Mouse (Mus musculus): ENCODE measurements at regions not wholly inside any gene's neighbourhood (a gene's known extent, or its start where the extent isn't known, plus 50 kb on each side); places are given as distances from the start of the nearest gene placed in this dataset.
"Not testable (repeated sequence)": the region's sequence is repeated elsewhere in the genome, so short reads cannot be mapped to it uniquely, and the experiment has no call there.

DNA sequence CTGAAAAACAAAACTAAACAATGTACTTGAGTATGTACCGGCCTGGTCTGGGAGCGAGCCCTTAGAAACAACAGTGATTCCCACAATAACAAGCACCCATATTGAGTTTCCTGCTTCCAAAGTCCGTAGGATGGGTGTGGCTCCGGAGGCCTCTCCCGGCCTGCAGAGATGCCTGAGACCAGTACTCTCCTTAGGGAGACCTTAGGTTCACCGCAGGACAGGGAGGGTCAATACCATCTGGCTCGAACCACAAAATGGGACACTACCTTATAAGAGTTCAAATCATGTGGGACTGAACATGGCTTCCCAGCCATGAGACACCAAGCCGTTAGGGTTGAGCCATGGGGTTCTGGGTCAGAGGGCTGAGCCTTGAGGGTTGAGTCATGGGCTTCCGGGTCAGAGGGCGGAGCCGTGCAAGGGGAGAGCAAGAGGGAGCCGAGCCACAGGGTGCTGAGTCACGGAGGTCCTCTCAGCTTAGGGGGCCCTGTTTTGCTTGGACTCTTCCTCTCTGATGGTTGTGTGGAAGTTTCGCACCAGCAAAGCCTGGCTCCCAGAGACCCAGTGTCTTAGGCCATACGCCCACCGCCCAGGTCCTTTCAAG is 201.8 kb downstream of the Tcp10c start:
- H3K27ac ChIP-seq (replicated peaks; ENCODE audit: low read depth, low read length), result peak overlapping the region; percentile 2; the same call in 1 of the 2 replicates
- H3K4me3 ChIP-seq (ENCODE audit: insufficient read depth, low read depth, low read length); H3K4me1 ChIP-seq (ENCODE audit: control insufficient read depth, insufficient read depth, insufficient read length, low read length): not testable (repeated sequence)

DNA sequence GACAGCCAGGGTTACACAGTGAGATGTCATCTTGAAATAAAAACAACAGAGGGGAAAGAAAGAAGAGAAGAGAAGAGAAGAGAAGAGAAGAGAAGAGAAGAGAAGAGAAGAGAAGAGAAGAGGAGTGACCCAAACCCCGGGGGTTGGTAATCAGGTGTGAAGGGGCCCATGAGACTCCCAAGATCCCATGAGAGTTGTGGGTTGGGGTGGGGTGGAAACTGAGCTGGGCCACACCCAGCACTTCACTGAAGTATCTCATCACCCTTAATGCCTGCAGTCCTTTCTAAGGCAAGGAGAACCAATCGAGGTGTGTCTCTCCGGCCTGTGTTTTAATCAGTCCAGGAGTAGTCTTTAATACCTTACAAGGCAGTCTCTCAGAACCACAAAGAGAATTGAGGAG is 201.5 kb upstream of the Afdn start:
- H3K4me1 ChIP-seq (ENCODE audit: control insufficient read depth, insufficient read depth, insufficient read length, low read length), result no peaks in the 10 kb centered on the region
- no peak overlapping the region for H3K27ac ChIP-seq (replicated peaks; ENCODE audit: low read depth, low read length)
- no peak overlapping the region for H3K4me3 ChIP-seq (ENCODE audit: insufficient read depth, low read depth, low read length)

DNA sequence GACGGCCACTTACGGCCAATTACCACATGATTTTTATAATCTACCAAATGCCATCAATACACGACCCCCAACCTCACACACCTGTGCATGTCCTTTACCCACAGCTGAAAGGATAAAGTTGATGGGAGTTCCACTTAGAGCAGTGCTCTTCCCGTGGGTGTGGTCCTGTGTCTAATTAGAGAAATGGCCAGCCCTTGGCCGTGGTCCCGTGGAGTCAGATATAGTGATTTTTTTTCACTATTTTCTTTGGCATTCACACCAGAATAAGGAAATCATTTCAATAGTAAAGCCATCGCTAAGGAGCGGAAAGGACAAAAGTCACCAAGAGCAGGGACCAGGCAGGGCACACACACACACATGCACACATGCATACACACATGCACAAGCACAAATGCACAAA is 199.0 kb upstream of the Afdn start:
- no peak overlapping the region for H3K4me3 ChIP-seq (ENCODE audit: insufficient read depth, low read depth, low read length)
- H3K4me1 ChIP-seq (ENCODE audit: control insufficient read depth, insufficient read depth, insufficient read length, low read length), result no peaks in the 10 kb centered on the region
- H3K27ac ChIP-seq (replicated peaks; ENCODE audit: low read depth, low read length), result no peak overlapping the region

DNA sequence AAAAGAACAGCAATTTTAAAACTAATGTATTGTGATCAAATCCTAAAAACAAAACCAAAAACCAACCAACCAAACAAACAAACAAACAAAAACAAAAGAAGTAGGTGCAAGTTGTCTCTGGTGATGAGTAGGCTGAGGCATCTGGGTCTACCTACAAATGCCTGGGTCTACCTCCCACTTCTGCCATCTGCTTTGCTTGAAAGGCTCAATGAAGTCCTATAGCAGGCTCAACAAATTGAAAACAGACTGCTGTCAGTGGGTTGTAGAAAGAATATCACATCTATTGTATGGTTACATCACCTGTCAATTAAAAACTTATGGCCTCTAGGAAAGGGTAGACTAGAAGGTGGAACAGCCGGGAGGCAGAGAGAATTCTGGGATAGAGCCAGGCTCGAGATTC is 197.4 kb upstream of the Afdn start:
- no peak overlapping the region for H3K27ac ChIP-seq (replicated peaks; ENCODE audit: low read depth, low read length)
- H3K4me3 ChIP-seq (ENCODE audit: insufficient read depth, low read depth, low read length), result no peak overlapping the region

DNA sequence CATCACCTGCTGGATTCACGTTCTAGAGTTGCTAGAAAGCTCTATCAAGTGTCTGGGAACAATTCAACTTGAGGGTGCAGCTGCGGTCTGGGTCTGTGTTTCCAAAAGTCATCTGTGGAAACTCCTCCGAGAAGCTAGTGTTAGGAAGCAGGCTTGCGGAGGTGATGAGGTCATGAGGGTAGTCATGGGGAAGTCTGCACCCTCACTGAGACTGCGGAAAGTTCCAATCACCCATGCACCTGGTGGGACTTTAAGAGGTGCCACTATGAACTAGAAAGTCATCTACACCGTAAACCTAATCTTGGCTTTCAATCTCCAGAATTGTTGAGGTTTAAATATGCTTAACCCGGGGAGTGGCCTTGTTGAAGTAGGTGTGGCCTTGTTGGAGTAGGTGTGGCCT is 195.5 kb upstream of the Afdn start:
- H3K4me1 ChIP-seq (ENCODE audit: control insufficient read depth, insufficient read depth, insufficient read length, low read length), result no peaks in the 10 kb centered on the region
- no peak overlapping the region for H3K27ac ChIP-seq (replicated peaks; ENCODE audit: low read depth, low read length)
- no peak overlapping the region for H3K4me3 ChIP-seq (ENCODE audit: insufficient read depth, low read depth, low read length)

More for the DNA sequence above, 197.4 kb upstream of the Afdn start:
- no peaks in the 10 kb centered on the region for H3K4me1 ChIP-seq (ENCODE audit: control insufficient read depth, insufficient read depth, insufficient read length, low read length)

DNA sequence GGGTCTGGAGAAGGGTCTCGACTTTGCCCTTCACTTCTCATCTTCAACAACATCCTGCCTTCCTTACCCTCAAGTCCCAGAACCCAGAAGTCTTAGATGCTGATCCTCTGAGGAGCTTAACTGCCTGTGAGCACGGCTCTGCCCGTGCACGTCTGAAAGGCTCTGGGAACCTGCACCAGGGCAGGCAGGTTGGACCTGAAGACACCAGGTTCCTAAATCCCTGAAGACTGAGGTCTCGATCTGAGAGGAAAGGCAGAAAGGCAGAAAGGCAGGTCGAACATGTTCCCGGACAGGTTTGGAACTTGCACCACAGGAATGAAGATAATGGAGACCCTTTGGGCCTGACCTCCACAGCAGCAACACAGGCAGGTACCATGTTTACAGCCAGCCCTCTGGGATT is 193.7 kb upstream of the Afdn start:
- H3K4me3 ChIP-seq (ENCODE audit: insufficient read depth, low read depth, low read length), result no peak overlapping the region
- H3K4me1 ChIP-seq (ENCODE audit: control insufficient read depth, insufficient read depth, insufficient read length, low read length), result no peaks in the 10 kb centered on the region
- no peak overlapping the region for H3K27ac ChIP-seq (replicated peaks; ENCODE audit: low read depth, low read length)

DNA sequence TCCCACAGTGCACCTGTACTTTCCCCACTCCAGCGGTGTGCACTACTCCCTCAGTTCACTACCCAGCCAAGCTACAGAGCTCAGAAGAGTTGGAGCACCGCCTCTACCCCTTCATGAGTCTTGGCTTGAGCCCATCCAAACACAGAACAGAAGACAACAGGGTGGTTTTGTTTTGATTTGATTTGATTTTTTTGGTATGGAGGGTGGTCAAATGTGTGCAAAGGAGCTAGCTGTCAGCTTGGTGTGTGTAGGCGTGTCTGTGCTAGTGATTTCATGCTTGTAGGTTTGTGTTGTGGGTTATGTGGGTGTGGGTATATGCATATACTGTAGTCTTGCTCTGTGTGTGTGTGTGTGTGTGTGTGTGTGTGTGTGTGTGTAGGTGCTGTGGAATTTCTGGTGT is 193.2 kb upstream of the Afdn start:
- H3K4me3 ChIP-seq (ENCODE audit: insufficient read depth, low read depth, low read length), result no peak overlapping the region
- no peak overlapping the region for H3K27ac ChIP-seq (replicated peaks; ENCODE audit: low read depth, low read length)
- no peaks in the 10 kb centered on the region for H3K4me1 ChIP-seq (ENCODE audit: control insufficient read depth, insufficient read depth, insufficient read length, low read length)

DNA sequence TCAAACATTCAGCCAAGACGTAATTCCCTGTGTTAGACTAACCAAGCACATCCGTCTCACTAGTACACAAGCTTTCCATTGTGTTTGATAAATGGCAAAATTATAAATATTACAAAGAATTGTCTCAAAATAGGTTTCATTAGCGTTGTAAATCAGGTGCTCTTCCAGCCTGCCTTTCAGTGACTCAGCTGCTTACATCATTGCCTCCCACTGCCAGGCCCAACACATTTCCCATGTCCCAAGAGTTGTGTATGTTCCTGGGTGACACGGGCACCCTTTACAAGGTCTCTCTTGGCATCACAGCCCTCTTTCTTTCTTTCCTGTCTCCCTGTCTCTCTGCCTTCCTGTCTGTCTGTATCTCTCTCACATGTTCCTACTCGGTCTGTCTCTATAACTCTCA is 189.5 kb upstream of the Afdn start:
- H3K4me3 ChIP-seq (ENCODE audit: insufficient read depth, low read depth, low read length), result no peak overlapping the region
- H3K4me1 ChIP-seq (ENCODE audit: control insufficient read depth, insufficient read depth, insufficient read length, low read length), result no peaks in the 10 kb centered on the region
- no peak overlapping the region for H3K27ac ChIP-seq (replicated peaks; ENCODE audit: low read depth, low read length)

DNA sequence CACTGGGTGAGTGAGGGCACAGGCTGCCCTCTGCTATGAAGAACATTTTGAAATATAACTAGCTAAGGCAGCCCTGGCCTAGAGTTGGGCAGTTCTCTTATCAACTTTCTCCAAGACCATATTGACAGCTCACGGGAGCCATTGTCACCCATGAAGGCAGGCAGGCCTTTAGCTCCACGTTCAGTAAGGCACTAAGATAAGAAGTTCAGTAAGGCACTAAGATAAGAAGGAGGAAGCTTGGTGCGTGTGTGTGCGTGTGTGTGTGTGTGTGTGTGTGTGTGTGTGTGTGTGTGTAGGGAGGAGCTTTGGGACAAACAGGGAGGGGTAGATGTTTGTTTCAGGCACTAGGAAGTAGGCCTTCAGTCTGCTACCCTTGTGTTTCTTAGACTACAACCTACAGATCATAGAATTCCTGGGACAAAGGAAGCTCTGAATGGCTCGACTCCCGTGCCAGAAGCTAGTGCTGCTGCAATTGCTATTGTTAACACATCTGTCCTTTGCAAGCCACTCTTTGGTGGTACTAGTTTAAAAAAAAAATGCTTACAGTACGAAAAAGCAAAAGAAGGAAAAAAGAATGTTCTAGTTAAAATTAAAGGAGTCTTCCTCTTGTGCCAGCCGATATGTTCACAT is 188.0 kb upstream of the Afdn start:
- Histone ChIP-seq H3K4me1 (ENCODE audit: control insufficient read depth, insufficient read depth, insufficient read length, low read length) (no peaks in the 10 kb centered on the region), H3K4me3 (ENCODE audit: insufficient read depth, low read depth, low read length) (no peak overlapping the region), H3K27ac (replicated peaks; ENCODE audit: low read depth, low read length) (no peak overlapping the region)

DNA sequence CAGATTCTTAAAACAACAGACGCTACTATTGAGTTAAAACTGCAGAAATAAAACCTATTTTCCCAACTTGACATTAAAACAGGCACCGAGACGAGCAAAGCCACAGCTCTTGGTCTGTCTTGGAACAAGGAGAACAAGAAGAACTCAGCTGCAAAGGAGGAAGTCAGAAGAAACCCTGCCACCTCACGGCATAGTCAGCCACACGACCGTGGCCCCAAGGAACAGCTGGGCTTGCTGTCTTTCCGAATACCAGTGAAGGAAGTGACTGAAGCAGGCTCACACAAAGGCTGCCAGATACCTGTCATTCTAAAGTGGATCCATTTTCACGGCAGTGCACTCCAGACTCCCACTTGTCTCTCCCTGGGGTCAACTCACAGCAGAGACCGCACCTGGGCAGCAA is 187.3 kb upstream of the Afdn start:
- Histone ChIP-seq H3K4me1 (ENCODE audit: control insufficient read depth, insufficient read depth, insufficient read length, low read length) (no peaks in the 10 kb centered on the region), H3K27ac (replicated peaks; ENCODE audit: low read depth, low read length) (no peak overlapping the region), H3K4me3 (ENCODE audit: insufficient read depth, low read depth, low read length) (no peak overlapping the region)

DNA sequence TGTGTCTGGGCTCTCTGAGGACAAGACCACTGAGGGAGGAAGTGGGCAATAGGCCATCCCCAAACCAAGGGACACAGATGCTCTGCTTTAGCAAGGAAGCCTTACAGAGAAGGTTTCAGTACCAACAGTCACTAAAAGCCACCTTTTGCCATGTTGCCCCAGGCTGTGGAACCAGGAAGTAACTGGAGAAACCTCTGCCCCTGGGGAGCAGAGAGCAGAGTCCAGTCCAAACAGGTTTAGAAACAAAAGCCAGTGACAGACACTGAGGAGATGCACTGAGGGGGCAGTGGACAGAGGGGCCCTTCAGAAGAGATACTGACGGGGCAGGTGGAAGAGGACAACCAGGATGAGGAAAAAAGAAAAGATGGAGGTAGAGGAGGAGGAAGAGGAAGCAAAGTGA is 186.2 kb upstream of the Afdn start:
- H3K27ac ChIP-seq (replicated peaks; ENCODE audit: low read depth, low read length), result no peak overlapping the region
- H3K4me3 ChIP-seq (ENCODE audit: insufficient read depth, low read depth, low read length), result no peak overlapping the region
- H3K4me1 ChIP-seq (ENCODE audit: control insufficient read depth, insufficient read depth, insufficient read length, low read length), result no peaks in the 10 kb centered on the region

DNA sequence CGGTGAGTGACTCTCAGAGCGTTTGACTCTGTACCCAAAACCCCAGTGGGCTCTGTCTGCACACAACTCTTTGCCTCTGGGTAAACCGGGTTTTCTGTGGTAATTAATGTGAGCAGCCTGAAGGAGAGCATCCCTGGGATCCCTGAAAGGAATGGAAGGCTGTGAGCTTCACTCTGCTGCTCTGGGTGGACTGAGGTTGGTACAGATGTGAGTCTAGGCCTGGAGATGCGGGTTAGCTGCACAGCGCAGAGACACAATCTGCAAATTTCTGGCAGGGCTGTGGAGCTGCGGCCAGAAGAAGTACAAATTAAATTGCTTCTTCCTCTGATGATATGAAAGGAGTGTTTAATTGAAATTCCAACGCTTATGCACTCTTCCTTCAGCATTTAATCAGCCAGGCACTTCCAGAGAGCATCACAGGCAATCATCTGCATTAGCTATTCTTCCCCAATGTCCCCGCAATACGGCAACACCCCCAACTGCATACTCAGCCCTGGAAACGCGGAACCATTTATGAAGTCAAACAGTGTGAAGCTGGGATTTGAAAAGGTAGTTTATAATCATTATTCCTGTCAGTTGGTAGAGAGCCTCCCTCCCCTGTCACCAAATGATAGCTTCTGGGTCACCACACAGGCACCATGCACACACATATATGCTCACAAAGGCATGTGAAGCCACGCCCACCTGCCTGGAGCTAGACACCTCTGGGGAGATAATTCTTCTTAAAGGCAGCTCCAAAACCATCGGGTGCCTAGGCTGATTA is 185.5 kb upstream of the Afdn start:
- Histone ChIP-seq H3K4me3 (ENCODE audit: insufficient read depth, low read depth, low read length) (no peak overlapping the region), H3K4me1 (ENCODE audit: control insufficient read depth, insufficient read depth, insufficient read length, low read length) (no peaks in the 10 kb centered on the region), H3K27ac (replicated peaks; ENCODE audit: low read depth, low read length) (no peak overlapping the region)

DNA sequence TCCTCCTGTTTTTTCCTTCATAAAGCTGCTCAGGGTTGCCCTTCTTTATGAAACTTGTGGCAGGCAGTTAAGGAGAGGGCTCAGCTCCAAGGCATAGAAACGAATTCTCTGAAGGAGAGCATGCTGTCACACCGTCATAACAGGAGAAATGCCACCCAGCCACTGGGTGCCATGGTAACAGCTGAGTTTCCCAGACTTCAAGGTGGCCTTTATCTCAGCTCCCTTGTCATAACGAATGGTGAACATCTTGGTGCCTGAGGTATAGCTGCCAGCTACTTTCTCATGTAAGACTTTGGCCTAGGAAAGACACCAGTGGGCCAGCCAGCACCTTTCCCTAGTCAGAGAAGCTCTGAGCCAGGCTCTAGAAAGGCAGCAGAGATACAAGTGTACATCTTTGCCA is 182.5 kb upstream of the Afdn start:
- no peaks in the 10 kb centered on the region for H3K4me1 ChIP-seq (ENCODE audit: control insufficient read depth, insufficient read depth, insufficient read length, low read length)
- no peak overlapping the region for H3K27ac ChIP-seq (replicated peaks; ENCODE audit: low read depth, low read length)

DNA sequence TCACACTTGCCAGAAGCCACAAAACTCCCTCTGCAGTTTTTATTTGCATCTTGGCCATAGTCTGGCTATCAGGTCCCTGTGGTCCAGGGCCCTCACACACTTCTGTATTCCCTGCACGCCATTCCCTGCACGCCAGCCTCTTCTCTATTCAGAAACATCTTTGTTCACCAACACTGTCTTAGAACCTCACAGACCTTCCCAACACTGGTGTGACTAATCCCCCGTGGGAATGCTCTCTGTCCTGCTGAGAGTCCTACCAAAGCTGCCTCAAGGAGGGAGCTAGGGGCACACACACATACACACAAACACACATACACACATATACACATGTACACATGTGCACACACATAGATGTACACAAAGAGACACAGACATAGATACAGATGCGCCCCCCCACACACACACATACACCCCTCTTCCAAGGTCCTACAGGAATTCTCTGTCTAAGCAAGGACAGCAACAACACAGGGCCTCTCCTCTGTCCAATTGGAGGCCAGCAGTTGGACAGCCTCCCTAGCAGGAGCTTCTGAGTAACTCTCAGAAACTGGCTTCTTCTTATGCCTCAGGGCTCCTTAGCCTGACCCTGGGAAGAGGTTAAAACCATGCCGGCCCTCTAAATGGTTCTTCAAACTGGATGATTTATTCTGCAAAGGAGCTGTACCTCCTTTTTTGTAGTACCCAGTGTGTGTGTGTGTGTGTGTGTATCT is 179.0 kb upstream of the Afdn start:
- no peak overlapping the region for H3K4me3 ChIP-seq (ENCODE audit: insufficient read depth, low read depth, low read length)
- H3K27ac ChIP-seq (replicated peaks; ENCODE audit: low read depth, low read length), result no peak overlapping the region
- H3K4me1 ChIP-seq (ENCODE audit: control insufficient read depth, insufficient read depth, insufficient read length, low read length), result no peaks in the 10 kb centered on the region

More for the DNA sequence above, 182.5 kb upstream of the Afdn start:
- H3K4me3 ChIP-seq (ENCODE audit: insufficient read depth, low read depth, low read length), result no peak overlapping the region

DNA sequence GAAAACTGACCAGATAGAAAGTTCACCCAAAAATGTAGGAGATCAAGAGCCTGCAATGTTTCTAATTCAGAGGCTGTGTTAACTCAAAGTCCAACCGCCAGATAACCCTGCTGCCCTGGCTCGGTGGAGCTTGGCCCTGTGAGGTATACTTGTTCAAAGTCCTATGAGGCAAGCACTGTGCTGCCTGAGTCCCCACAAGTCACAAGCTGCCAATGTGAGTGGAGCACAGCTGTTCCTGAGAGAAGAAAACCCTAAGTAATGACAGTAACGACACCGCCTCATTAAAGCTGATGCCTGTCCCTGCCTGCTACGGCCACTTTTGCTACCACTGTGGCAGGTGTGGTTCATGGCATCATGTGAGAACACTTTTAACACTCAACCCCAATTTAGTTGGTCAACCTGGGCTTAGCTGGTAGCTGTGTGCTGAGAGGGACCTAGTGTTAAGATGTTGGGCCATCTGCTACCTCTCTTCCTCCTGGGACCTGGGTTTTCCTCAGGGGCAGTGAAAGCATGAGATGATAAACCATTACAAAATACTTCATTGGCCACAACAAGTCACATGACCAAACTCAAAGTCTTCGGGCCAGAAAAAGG is 178.2 kb upstream of the Afdn start:
- no peaks in the 10 kb centered on the region for H3K4me1 ChIP-seq (ENCODE audit: control insufficient read depth, insufficient read depth, insufficient read length, low read length)
- no peak overlapping the region for H3K27ac ChIP-seq (replicated peaks; ENCODE audit: low read depth, low read length)
- no peak overlapping the region for H3K4me3 ChIP-seq (ENCODE audit: insufficient read depth, low read depth, low read length)

All from brown adipose tissue, adult 24 weeks (tissue).